Mouse (Mus musculus): ENCODE measurements around the gene Fbxl13.

Gene Fbxl13

GRCm38 (mm10) chr5:21574386-21575209, 70.8 kb downstream of the Fbxl13 start:
- DNase-seq (ENCODE audit: low spot score in 2 of 2) = no peak

GRCm38 (mm10) chr5:21572764-21573416, 72.5 kb downstream of the Fbxl13 start:
- DNase-seq (ENCODE audit: low spot score in 2 of 2) = no peak

GRCm38 (mm10) chr5:21567784-21568183, 77.7 kb downstream of the Fbxl13 start:
- no peak for DNase-seq (ENCODE audit: low spot score in 2 of 2)

- DNase-seq (ENCODE audit: low spot score in 2 of 2) = no peak
Measured at GRCm38 (mm10) chr5:21565392-21566065, 79.9 kb downstream of the Fbxl13 start.

- peak in 1 of 2 experiments; percentile 40 for DNase-seq (ENCODE audit: low spot score in 2 of 2)
Measured at GRCm38 (mm10) chr5:21563936-21564335, 81.5 kb downstream of the Fbxl13 start.

- no peak for DNase-seq (ENCODE audit: low spot score in 2 of 2)
Measured at GRCm38 (mm10) chr5:21556502-21556901, 88.9 kb downstream of the Fbxl13 start.

- DNase-seq (ENCODE audit: low spot score in 2 of 2) = no peak
Measured at GRCm38 (mm10) chr5:21554732-21555131, 90.7 kb downstream of the Fbxl13 start.

- peak in 1 of 2 experiments; percentile 12 for DNase-seq (ENCODE audit: low spot score in 2 of 2)
Measured at GRCm38 (mm10) chr5:21553685-21554084, 91.7 kb downstream of the Fbxl13 start.

GRCm38 (mm10) chr5:21547005-21547404, 98.4 kb downstream of the Fbxl13 start:
- no peak for DNase-seq (ENCODE audit: low spot score in 2 of 2)

GRCm38 (mm10) chr5:21545786-21546185, 99.6 kb downstream of the Fbxl13 start:
- peak in 1 of 2 experiments; percentile 49 for DNase-seq (ENCODE audit: low spot score in 2 of 2)

GRCm38 (mm10) chr5:21545227-21545626, 100.2 kb downstream of the Fbxl13 start:
- no peak for DNase-seq (ENCODE audit: low spot score in 2 of 2)

GRCm38 (mm10) chr5:21544821-21545220, 100.6 kb downstream of the Fbxl13 start:
- no peak for DNase-seq (ENCODE audit: low spot score in 2 of 2)

GRCm38 (mm10) chr5:21543409-21544201, 101.8 kb downstream of the Fbxl13 start, which contains the start of gene Lrrc17:
Gene Lrrc17, plus strand, starts transcription at chr5:21543559.
- DNase-seq (ENCODE audit: low spot score in 2 of 2) = no peak

GRCm38 (mm10) chr5:21542226-21542625, 103.2 kb downstream of the Fbxl13 start:
- no peak for DNase-seq (ENCODE audit: low spot score in 2 of 2)

- DNase-seq (ENCODE audit: low spot score in 2 of 2) = peak in 1 of 2 experiments; percentile 49
Measured at GRCm38 (mm10) chr5:21532921-21533320, 112.5 kb downstream of the Fbxl13 start.

- no peak for DNase-seq (ENCODE audit: low spot score in 2 of 2)
Measured at GRCm38 (mm10) chr5:21532126-21532525, 113.3 kb downstream of the Fbxl13 start.

GRCm38 (mm10) chr5:21529110-21529720, 116.2 kb downstream of the Fbxl13 start:
- DNase-seq (ENCODE audit: low spot score in 2 of 2) = no peak

- DNase-seq (ENCODE audit: low spot score in 2 of 2) = no peak
Measured at GRCm38 (mm10) chr5:21528068-21528842, 117.2 kb downstream of the Fbxl13 start.

GRCm38 (mm10) chr5:21527488-21527911, 117.9 kb downstream of the Fbxl13 start:
- peak in 1 of 2 experiments; percentile 52 for DNase-seq (ENCODE audit: low spot score in 2 of 2)

- no peak for DNase-seq (ENCODE audit: low spot score in 2 of 2)
Measured at GRCm38 (mm10) chr5:21526835-21527485, 118.5 kb downstream of the Fbxl13 start.
